Mouse (Mus musculus) small intestine, adult 2 months (tissue): ENCODE data around the gene Hmces.

Experiments
- CTCF ChIP-seq: fragments of 200-500 bp; IDR thresholded peaks from 2 replicates; pipeline ENCODE4 v1.5.1; 2012; ENCODE audit warnings: low read depth, mild to moderate bottlenecking, control low read depth, inconsistent platforms, low read length, moderate library complexity, mixed read lengths; ENCODE audit not compliant: insufficient replicate concordance, insufficient read length; ENCODE audit errors: extremely low read depth
- POLR2A ChIP-seq: fragments of 200-500 bp; IDR thresholded peaks from 2 replicates; pipeline ENCODE4 v1.6.1; 2012; ENCODE audit warnings: low read depth, mild to moderate bottlenecking, control low read depth, inconsistent platforms, low read length, moderate library complexity

GRCm38 (mm10) chr6:87921201-87921600 lies 7.5 kb downstream of the Hmces start:
- TF ChIP-seq CTCF (no peak), POLR2A (no peak)
